22 mouse cellular contexts compared by ENCODE assay signal in the genomic region with DNA sequence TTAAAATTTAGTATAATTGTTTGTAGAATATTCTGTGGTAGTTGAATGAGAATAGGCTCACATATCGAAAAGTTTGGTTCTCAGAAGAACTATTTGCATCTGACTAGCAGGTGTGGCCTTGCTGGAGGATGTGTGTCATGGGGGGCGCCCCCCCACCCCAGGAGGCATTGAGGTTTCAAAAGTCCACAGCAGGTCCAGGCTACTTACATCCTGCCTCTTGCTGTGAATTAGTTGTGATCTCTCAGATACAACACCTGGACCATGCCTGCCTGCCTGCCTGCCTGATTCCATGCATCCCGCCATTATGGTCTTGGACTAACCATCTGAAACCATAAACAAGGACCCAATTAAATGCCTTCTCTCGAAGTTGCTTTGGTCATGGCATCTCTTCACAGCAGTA.
"Had no signal": no experiment of that assay in that cellular context is flagged by ENCODE, and none has a peak within 500 bp of the region (broad histone marks: within the 10 kb centered on the region; RNA-seq: fewer than 3 reads in every experiment).

No protein-coding gene starts in this region.

- DNase-seq: kidney, postnatal 10 days; kidney, postnatal 36 days; left cerebral cortex, postnatal 4 days; liver, postnatal 0 days; lung, embryonic 14.5 days; right cerebral cortex, adult 18-20 months; right cerebral cortex, postnatal 14 days; right cerebral cortex, postnatal 4 days; thymus, adult 2 months; thymus, postnatal 14 days; thymus, postnatal 4 days had no signal

- H3K9me3 ChIP-seq: kidney, embryonic 15.5 days; limb, embryonic 12.5 days; limb, embryonic 15.5 days; midbrain, embryonic 12.5 days; midbrain, embryonic 15.5 days; neural tube, embryonic 12.5 days; neural tube, embryonic 15.5 days had no signal

- H3K4me2 ChIP-seq: kidney, embryonic 15.5 days; limb, embryonic 12.5 days; limb, embryonic 15.5 days; liver, embryonic 11.5 days; lung, embryonic 14.5 days; midbrain, embryonic 12.5 days; midbrain, embryonic 15.5 days; neural tube, embryonic 12.5 days; neural tube, embryonic 15.5 days had no signal

- H3K36me3 ChIP-seq: kidney, embryonic 15.5 days; limb, embryonic 12.5 days; limb, embryonic 15.5 days; midbrain, embryonic 12.5 days; midbrain, embryonic 15.5 days; neural tube, embryonic 12.5 days; neural tube, embryonic 15.5 days had no signal

- H3K27ac ChIP-seq: kidney, embryonic 15.5 days; limb, embryonic 12.5 days; limb, embryonic 15.5 days; liver, embryonic 14.5 days; macrophage; midbrain, embryonic 12.5 days; midbrain, embryonic 15.5 days; neural tube, embryonic 12.5 days; neural tube, embryonic 15.5 days; stomach, postnatal 0 days had no signal

- H3K4me3 ChIP-seq: kidney, embryonic 15.5 days; limb, embryonic 12.5 days; limb, embryonic 15.5 days; midbrain, embryonic 12.5 days; midbrain, embryonic 15.5 days; neural tube, embryonic 12.5 days; neural tube, embryonic 15.5 days had no signal

- H3K27me3 ChIP-seq: kidney, embryonic 15.5 days; limb, embryonic 12.5 days; limb, embryonic 15.5 days; midbrain, embryonic 15.5 days had no signal

- H3K9ac ChIP-seq: kidney, embryonic 15.5 days; limb, embryonic 12.5 days; limb, embryonic 15.5 days; liver, embryonic 14.5 days; liver, postnatal 0 days; lung, embryonic 14.5 days; midbrain, embryonic 12.5 days; midbrain, embryonic 15.5 days; neural tube, embryonic 12.5 days; neural tube, embryonic 15.5 days had no signal

- H3K4me1 ChIP-seq: kidney, embryonic 15.5 days; limb, embryonic 12.5 days; limb, embryonic 15.5 days; midbrain, embryonic 12.5 days; midbrain, embryonic 15.5 days; neural tube, embryonic 12.5 days; neural tube, embryonic 15.5 days had no signal
